Mouse (Mus musculus) T-helper 17 cell (primary cell): ENCODE data around the gene Mkks.

Source experiments
- in situ Hi-C, 2 experiments: fragments of 300-600 bp; cut with MboI, MseI; formaldehyde crosslinking; loops; 1 replicate in 1 of 2; 2 replicates in 1 of 2; pipeline ENCODE4 v1.15.1; 2025; ENCODE audit warnings: high pct_unique_total_duplicates in 2 of 2

The Mkks gene

GRCm38 (mm10) chr2:136837994-136838393, 53.2 kb downstream of the Mkks start:
- in situ Hi-C loops: no loop called here

DNA sequence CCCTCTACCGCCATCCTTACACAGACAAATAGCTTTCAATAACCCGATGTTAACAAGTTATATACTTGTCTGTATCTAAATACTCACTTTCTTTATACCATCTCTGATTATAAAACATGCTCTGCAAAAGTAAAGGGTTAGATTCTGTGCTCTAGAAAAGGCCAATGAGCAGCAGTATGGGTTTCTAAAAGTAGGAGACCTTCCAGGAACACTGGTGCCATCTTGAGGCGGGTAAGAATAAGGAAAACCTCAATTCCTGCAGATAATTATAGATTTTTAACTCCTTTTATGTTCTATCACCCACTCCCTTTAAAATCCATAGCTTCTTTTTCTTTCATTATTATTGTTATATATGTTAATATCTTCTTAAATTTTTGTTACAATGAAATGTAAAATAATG, 55.3 kb downstream of the Mkks start:
- in situ Hi-C loops: no loop called here

DNA sequence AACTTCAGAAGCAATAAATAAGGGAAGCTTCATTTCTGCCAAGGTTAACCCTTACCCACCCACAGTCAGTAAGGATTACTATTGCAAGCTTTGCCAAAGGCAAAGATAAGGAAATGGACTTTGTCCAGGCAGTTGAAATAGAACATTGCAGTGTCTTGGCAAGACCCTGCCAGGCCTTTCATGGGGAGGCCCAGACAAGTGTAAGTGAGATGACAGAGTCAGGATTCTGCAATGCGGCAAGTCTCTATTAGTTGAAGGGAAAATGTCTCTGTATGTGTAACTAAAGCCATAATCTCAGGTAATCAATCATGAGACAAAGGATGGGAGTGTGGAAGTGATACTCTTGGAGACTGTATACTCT, 56.5 kb downstream of the Mkks start:
- in situ Hi-C loops: no loop called here

DNA sequence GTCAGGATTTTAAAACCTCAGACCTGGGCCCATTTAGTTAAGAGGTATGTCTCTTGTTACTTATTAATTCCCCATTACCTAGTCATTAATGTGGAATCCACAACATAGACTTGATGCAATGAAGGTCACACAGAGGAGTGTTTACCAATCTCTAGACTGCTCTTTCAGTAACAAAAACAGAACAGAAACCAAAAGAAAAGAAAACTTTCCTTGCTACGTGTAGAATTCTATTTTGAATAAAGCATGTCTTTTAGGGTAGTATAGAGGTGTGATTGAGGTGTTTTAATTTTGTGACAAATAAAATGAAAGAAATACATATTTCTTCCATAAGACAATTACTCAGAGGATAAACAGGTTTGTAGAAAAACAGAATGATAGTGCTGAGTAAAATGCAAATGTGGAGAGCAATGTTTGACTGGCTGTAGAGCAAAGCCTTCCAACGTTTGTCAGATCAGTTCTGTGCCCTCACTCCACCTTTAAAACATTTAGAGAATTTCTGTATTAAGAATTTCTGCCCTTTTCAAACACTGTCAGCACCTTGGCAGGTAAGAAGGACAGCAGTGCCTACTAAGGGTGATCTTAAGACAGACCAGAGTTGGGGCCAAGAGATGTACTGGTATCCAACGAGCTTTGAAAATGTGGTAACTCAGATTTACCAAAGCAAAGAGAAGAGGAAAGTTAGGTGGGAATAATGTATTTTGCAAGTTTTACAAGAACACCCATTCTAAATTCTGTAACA, 57.0 kb downstream of the Mkks start:
- in situ Hi-C loops: no loop called here

DNA sequence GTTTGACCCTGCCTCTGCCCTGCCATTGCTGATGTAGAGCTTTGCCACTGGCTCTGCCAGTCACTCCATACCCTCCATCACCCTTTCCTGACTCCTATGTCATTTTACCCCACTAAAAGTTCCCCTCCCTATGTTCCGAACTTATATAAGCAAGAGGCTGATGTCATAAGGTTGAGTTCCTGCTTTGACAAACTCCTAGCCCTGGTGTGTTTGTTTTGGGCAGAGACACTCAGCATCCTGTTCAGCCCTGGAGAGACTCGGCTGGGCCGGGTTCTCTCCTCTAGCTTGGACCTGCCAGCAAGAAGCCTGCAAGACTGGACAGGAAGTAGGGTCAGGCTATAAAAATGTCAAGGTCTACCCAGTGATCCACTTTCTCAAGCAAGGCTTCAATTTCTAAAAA, 58.3 kb downstream of the Mkks start:
- in situ Hi-C loops: no loop called here

DNA sequence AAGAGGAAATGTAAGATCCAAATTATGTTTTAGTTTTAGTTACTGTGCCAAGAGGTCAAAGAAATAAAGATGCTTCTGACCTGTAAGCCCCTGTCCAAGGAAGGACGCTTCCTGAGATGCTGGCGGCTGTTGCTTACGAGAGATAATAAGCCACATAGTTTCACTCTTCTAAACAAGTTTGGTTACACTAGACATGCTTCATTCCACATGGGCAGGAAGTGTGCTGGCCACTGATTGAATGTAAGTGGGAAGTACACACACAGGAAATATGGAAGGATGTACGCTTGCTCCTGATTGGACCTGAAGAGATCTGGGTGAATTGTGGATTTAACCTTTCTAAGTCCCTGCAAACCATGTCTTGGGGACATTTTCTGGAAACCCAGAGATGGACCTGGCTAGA, 63.6 kb downstream of the Mkks start:
- in situ Hi-C loops: no loop called here
